In genomic region chr17:3472018-3472417, GRCm38 (mm10) we compare ENCODE assay signal across 32 mouse cellular contexts.
DNase-seq lines count a peak whose midpoint lies in the region.
"Had no signal": no experiment of that assay in that cellular context is flagged by ENCODE, and none has a peak within 500 bp of the region (broad histone marks: within the 10 kb centered on the region; RNA-seq: fewer than 3 reads in every experiment).

No protein-coding gene starts in this region.

- no peaks in the 10 kb centered on the region for H3K27me3 ChIP-seq in embryonic facial prominence, embryonic 10.5 days (replicated peaks; ENCODE audit: low read depth, poor library complexity, severe bottlenecking)
- H3K27me3 ChIP-seq: embryonic facial prominence, embryonic 15.5 days; forebrain, embryonic 12.5 days; heart, embryonic 15.5 days; hindbrain, embryonic 12.5 days; intestine, embryonic 15.5 days; liver, embryonic 13.5 days; neural tube, embryonic 12.5 days had no signal

- H3K9me3 ChIP-seq in embryonic facial prominence, embryonic 10.5 days = no peaks in the 10 kb centered on the region
- H3K9me3 ChIP-seq: embryonic facial prominence, embryonic 15.5 days; forebrain, embryonic 12.5 days; heart, embryonic 10.5 days; heart, embryonic 15.5 days; hindbrain, embryonic 12.5 days; intestine, embryonic 15.5 days; liver, embryonic 13.5 days; megakaryocyte, embryonic 14.5 days; midbrain, embryonic 12.5 days; neural tube, embryonic 12.5 days had no signal

- H3K4me1 ChIP-seq in embryonic facial prominence, embryonic 10.5 days = no peaks in the 10 kb centered on the region
- H3K4me1 ChIP-seq: embryonic facial prominence, embryonic 15.5 days; heart, embryonic 10.5 days; heart, embryonic 15.5 days; intestine, embryonic 15.5 days; liver, embryonic 13.5 days; megakaryocyte, embryonic 14.5 days; neural tube, embryonic 12.5 days had no signal

- H3K4me3 ChIP-seq in embryonic facial prominence, embryonic 10.5 days = no peak overlapping the region
- H3K4me3 ChIP-seq: embryonic facial prominence, embryonic 15.5 days; forebrain, embryonic 12.5 days; heart, embryonic 10.5 days; heart, embryonic 15.5 days; hindbrain, embryonic 12.5 days; intestine, embryonic 15.5 days; liver, embryonic 13.5 days; megakaryocyte, embryonic 14.5 days; midbrain, embryonic 12.5 days; myocyte; neural tube, embryonic 12.5 days had no signal

- intact Hi-C loops in left cerebral cortex, postnatal 4 days (cut with DNase I) = no loop called here

- H3K36me3 ChIP-seq in embryonic facial prominence, embryonic 10.5 days (replicated peaks) = no peaks in the 10 kb centered on the region
- H3K36me3 ChIP-seq: forebrain, embryonic 12.5 days; heart, embryonic 10.5 days; heart, embryonic 15.5 days; hindbrain, embryonic 12.5 days; intestine, embryonic 15.5 days; liver, embryonic 13.5 days; midbrain, embryonic 12.5 days; neural tube, embryonic 12.5 days had no signal

- H3K27ac ChIP-seq in embryonic facial prominence, embryonic 10.5 days (replicated peaks) = no peak overlapping the region
- H3K27ac ChIP-seq: embryonic facial prominence, embryonic 15.5 days; forebrain, embryonic 12.5 days; heart, embryonic 10.5 days; heart, embryonic 15.5 days; hindbrain, embryonic 12.5 days; hindbrain, postnatal 0 days; intestine, embryonic 15.5 days; liver, embryonic 13.5 days; midbrain, embryonic 12.5 days; neural tube, embryonic 12.5 days had no signal

- WGBS in embryonic facial prominence, embryonic 10.5 days = 87% methylated on average over 6 of the region's 6 CpGs

- peak; percentile 20 to 60 for DNase-seq in left cerebral cortex, adult 18-20 months (ENCODE audit: low spot score in 2 of 2)
- DNase-seq in left cerebral cortex, postnatal 4 days = no peak
- peak; percentile 46 to 75 for DNase-seq in right cerebral cortex, postnatal 10 days (ENCODE audit: low spot score in 2 of 2)
- no peak for DNase-seq in right cerebral cortex, postnatal 25 days
- DNase-seq in layer of hippocampus, postnatal 36 days = peak; percentile 38 to 47
- no peak for DNase-seq in embryonic facial prominence, embryonic 10.5 days (ENCODE audit: low spot score)
- no peak for DNase-seq in urinary bladder, postnatal 10 days (ENCODE audit: low spot score)
- DNase-seq: adrenal gland, adult 2 months; adrenal gland, postnatal 36 days; B cell, adult 2 months; cerebellum, adult 2 months; cerebellum, postnatal 14 days; gastrocnemius, postnatal 25 days; heart, adult 11 months; heart, postnatal 36 days; kidney, adult 2 months; kidney, postnatal 36 days; liver, embryonic 13.5 days; lung, adult 18-20 months; lung, postnatal 4 days; thymus, postnatal 14 days had no signal

Comparison
In these comparisons a context has a peak if more than half of its experiments do, and no peak if none do; other contexts are left out.
1. DNase-seq: peak in left cerebral cortex, adult 18-20 months (2 of 2), right cerebral cortex, postnatal 10 days (2 of 2) and layer of hippocampus, postnatal 36 days (2 of 2); none in left cerebral cortex, postnatal 4 days (single experiment), right cerebral cortex, postnatal 25 days (single experiment), embryonic facial prominence, embryonic 10.5 days (single experiment) and urinary bladder, postnatal 10 days (single experiment).